Mouse (Mus musculus): ENCODE data around the gene Agfg1. TPM values are rescaled to one million over a fixed set of nuclear protein-coding genes. Genes with fewer than 3 reads are reported as not detected.

The Agfg1 gene
- total RNA-seq, 4 experiments from 2014 or later = 42.8 to 63.0 (median 58.2) TPM

GRCm38 (mm10) chr1:82825783-82826182, 13.5 kb upstream of the Agfg1 start:
- DNase-seq = no peak

DNA sequence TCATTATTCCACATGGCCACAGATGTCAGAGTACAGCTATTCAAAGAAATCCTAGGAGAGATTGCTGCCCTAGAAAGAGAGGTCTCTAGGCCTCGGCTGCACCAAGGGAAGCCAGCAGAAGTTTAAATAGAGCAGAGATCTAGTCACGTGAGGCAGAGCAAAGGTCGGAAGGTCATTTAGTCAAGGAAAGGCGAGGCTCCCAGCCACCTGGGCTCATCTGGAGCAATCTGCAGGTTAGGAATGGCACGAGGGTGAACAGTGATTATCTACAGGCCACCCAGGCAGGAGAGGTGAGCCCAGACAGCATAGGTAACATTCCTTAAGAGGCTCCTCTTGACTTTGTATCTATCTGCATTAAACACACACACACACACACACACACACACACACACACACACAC, 12.4 kb upstream of the Agfg1 start:
- no peak for DNase-seq

GRCm38 (mm10) chr1:82830771-82831170, 8.5 kb upstream of the Agfg1 start:
- no peak for DNase-seq

DNA sequence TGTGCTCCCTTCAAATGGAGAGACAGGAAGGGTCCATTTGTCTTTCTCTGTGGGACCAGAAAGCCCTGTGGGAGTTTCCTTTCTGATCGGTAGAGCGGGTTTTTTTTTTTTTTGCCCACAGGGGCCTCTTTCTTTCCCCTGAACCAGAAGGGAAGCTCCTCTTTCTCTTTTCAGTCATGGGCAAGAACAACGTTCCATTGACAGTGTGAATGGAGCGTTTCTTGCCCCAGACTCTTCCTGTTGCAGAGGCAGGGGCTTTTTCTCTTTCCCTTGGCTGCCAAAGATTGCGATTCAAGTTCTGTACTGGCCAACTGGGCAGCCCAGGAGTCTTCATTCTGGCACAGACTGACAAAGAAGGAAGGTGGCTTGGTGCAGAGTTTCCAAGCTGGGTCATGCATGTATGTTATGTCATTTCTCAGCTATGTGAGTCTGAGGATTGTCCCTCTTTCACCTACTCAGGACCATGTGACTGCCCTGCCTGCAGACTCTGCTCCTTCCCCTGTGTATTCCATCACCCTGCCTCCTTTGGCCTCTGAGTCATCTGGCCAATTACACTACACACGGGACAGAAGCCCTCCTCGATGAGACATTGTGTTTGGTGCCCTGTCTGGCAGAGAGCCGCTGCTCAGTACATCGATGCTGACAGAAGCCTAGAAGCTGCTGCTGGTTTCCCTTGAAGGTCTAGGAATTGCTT, 7.6 kb upstream of the Agfg1 start:
- DNase-seq = peak; percentile 47

DNA sequence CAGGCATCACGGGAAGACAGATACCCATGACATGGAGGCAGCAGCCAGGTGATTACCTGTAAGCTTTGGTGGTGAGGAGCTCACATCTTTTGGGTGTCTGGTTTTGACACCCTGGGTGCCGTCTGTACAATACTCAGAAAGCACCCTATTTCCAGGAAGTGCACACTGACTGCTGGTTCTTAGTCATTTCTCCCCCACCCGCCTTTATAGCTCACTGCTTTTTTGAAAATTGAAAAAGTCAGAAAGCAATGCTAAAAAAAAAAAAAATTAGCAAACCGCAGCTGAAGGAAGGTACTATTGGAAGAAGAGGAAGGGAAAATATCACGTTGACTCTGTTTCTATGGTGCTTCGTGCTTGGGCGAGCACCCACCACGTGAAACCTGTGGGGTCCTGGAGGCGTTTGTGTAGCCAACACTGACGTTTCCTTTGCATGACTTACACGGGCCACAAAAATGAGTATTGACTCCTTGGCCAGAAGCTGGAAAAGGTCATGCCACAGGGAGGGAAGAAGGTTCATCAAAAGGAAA, 6.7 kb upstream of the Agfg1 start:
- DNase-seq = no peak

DNA sequence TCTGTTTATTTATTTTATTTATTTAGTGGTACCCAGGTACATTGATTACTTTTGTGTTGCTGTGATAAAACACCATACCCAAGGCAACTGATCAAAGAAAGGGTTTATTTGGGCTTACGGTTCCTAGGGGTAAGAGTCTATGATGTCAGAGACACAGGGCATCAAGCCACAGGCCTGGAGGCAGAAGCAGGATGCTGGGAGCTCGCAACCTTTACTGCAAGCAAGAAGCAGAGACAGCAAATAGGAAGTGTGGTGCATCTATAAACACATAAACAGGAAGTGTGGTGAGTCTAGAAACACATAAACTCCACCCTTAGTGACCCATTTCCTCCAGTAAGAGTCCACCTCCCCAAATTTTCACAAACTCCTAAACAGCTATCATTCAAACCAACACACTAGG, 5.8 kb upstream of the Agfg1 start:
- DNase-seq = no peak

DNA sequence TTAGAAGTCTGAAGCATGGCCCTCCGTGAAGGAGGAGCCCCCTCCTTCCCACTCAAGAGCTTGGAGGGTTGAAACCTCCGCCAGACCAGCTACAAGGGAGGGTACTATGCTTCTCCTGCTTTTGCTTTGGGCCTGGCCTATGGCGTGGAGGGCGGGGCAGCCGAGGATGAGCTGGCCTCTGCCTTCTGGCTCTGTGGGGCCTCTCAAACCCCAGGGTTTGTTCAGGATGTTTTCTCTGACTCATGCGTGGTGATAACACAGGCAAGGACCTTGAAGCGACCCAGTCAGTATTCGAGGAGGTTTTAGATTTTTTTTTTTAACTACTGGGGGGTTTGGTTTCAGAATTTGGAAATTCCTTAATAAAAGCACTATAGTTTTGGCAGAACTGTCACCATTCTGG, 4.7 kb upstream of the Agfg1 start:
- DNase-seq = peak; percentile 76

DNA sequence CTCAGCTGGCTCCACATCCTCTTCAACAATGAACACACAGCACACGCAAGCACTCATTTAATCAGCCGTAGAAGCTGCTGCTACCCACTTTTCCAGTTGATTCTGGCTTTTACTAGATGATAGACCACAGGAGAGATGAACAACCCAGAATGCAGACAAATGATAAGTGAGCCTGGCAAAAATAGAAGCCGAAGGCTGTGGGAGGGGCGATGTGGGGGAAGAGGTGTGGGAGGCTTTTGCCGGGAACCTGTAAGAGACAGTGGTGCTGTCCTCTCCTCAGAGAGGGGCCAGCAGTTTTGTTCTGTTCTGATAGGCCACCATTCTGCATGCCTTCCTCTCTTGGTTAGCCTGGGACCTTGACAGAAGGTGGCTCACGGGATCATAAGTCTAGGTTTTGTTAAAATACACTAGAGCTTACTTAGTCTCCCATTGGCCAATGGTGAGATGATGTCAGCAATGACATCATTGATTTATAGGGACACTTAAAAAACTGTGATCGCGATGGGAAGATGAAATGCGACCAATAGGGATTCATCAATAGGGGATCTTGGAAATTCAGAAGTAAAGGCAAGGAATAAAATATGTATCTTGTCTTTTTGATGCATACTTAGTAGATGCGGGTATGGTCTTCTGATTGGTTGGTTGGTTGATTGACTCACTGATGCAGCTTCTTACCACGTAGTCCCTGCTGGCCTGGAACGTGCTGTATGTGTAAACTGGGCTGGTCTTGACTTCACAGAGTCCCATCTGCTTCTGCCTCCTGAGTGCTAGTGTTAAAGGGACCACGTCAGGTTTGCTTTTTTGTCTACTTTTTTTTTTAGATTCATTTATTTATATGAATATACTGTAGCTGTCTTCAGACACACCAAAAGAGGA, 2.7 kb upstream of the Agfg1 start:
- no peak for DNase-seq

- no peak for DNase-seq
Measured at GRCm38 (mm10) chr1:82837579-82837978, 1.7 kb upstream of the Agfg1 start.

- no peak for DNase-seq
Measured at GRCm38 (mm10) chr1:82838469-82839295, 601 bp upstream of the Agfg1 start.

DNA sequence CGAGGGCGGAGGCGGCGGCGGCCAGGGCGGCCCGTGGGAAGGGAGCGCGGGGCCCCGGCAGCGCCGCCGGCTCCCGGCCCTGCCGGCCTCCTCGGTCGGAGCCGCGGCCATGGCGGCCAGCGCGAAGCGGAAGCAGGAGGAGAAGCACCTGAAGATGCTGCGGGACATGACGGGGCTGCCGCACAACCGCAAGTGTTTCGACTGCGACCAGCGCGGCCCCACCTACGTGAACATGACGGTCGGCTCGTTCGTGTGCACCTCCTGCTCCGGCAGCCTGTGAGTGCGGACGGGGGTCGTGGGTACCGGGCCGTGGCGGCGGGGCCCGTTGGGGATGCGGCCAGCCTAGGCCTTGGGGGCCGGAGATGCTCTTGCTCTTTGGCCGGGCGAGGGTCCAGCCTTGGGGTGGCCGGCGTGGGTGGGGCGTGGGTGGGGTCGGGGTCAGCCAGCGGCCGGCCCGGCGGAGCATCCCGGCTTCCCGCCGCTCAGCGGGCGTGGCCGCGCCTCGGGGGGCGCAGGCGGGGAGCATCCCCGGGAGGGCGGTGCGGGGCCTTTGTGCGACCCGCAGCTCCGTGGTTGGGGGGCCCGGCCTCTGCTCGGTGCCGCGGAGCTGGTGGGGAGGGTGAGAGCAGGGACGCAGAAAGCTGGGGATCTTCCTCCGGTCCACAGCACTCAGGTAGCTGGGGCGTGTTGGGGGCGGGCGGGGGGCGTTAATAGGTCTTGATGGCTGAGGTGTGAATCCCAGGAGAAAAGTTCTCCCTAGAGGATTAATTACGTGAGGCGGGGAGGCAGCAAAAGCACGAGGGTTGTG, 535 bp downstream of the Agfg1 start:
- peak; percentile 23 for DNase-seq

- DNase-seq = no peak
Measured at GRCm38 (mm10) chr1:82855729-82856128, 16.4 kb downstream of the Agfg1 start.

DNA sequence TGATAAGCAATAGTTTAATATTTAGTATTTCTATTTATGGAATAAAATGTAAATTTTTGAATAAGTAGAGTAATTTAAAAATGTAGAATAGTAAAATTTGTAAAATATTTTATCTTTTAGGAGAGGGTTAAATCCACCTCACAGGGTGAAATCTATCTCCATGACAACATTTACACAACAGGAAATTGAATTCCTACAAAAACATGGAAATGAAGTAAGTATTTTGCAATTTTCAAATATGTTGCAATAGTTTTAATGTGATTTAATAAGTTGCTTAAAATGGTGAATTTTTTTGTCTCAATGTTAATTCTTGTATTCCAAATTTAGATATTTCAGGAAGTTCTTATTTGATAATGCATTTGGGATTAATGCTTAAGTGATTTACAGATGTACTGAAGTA, 19.0 kb downstream of the Agfg1 start:
- no peak for DNase-seq

DNA sequence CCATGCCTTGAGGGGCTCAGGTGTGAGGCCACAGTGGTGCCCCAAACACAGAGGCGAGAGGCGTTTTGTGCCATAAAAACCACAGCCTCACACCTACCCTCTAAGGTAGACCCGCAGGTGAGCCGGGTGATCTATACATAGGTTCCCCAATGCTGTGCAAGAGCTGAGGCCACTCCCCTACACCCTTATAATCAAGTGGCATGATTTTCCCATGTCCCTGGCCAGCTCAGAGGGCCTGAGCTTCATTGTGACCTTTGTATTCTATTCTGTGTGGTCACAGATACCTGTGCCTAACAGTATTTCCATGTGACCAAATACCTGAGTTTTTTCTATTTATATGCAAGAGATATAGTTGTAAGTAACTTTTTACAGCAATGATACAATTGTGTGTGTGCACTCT, 21.1 kb downstream of the Agfg1 start:
- no peak for DNase-seq

- DNase-seq = no peak
Measured at GRCm38 (mm10) chr1:82870202-82870601, 30.9 kb downstream of the Agfg1 start.

DNA sequence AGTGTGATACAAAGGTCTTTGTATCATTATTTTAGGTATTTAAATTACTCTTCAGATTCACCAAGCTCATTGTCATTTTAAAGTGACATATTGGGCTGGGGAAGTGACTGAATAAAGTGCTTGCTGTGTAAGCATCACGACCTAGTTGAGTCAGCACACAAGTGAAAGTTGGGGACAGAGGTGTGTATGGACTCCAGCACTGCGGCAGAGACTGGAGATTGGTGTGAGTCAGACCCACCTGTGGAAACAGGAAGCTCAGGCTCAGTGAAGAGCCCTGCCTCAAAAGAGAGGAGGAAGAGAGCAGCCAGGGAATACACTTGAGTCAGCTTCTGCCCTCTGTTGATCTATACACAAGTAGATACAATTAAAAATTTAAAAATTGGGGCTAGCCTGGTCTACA, 39.9 kb downstream of the Agfg1 start:
- no peak for DNase-seq

- DNase-seq = no peak
Measured at GRCm38 (mm10) chr1:82880196-82880595, 40.9 kb downstream of the Agfg1 start.

GRCm38 (mm10) chr1:82893269-82893668, 54.0 kb downstream of the Agfg1 start:
- no peak for DNase-seq

GRCm38 (mm10) chr1:82900567-82900966, 61.3 kb downstream of the Agfg1 start:
- DNase-seq = no peak

DNA sequence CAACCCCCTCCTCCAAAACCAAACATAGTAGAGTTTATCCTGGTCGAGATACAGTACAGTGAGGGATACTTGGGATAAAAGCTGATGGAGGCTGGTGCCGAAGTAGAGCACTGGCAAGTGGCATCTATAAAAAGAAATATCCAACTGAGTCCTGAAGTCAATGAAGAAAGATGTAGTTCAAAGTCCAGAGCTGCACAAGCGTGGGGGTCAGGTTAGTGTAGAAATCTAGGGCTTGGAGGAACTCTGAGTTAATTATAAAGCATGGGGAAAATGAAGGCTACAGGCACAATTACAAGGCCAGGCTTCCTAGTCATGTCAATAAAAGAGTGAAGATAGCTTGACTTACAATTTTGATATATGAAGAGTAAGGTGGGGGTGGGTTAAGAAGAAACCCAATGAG, 61.9 kb downstream of the Agfg1 start:
- no peak for DNase-seq

DNA sequence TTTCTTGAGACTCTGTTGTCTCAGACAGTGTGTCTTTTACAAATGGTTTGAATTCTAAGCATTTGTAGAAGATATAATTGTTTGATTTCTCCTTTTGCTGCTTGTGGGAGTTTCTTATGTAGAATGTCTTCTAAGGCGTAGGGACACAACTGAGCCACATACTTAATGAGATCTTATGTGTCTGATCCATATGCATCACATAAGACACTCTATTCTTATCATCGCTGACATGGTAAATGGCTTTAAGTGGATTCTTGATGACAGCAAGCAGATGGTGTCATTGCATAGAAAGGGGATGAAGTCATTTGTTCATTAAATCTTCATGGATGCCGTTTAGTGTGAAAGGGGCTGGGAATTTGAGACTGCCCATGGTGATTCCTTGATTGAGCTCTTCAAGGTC, 66.6 kb downstream of the Agfg1 start:
- no peak for DNase-seq

DNA sequence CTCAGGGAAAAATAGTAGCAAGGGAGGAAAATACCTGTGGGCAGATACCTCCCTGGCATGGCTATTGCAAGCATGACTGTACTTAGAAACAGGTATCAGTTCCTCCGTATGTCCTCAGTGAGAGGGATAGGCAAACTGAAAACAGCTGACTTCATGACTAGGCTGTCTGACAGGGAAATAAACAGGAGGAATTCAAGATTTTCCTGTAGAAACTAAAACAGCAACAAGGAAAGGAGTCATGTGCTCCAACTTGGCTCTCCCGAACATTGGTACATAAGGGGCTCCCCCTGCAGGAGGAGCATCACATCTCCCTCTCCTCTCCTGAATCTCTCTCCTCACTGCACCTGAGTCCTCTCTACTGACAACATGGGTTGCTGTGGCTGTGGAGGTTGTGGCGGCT, 73.7 kb downstream of the Agfg1 start, which contains the start of gene A030005L19Rik:
Gene A030005L19Rik (plus strand): TSS at position 301 of the 400 bp plus-strand sequence.
- DNase-seq = no peak

All from adrenal gland, adult 8-10 months (tissue).